Mouse (Mus musculus) common myeloid progenitor, adult 5-6 weeks (primary cell): Measurements from ENCODE around the gene 4933415A04Rik. TPM values are rescaled to one million over a fixed set of nuclear protein-coding genes. Genes with fewer than 3 reads are reported as not detected.

ENCODE experiments used
- ATAC-seq: replicated peaks from 2 replicates; pipeline ENCODE4 v1.8.0; 2016; ENCODE audit warnings: low read depth, mild to moderate bottlenecking, moderate TSS enrichment, inconsistent platforms; ENCODE audit not compliant: poor library complexity, severe bottlenecking
- total RNA-seq: library from RNA; stranded (forward); fragments of 200-1000, 187-1606 nt; gene quantifications from 2 replicates; pipeline ENCODE4 v1.2.3, GENCODE M21; 2017

The 4933415A04Rik gene
- total RNA-seq, 1 experiment from 2014 or later: not detected

- ATAC-seq: peak; percentile 36; the same call in 1 of the 2 replicates
These were observed 39.6 kb downstream of the 4933415A04Rik start for GRCm38 (mm10) chr11:43626300-43626926.

DNA sequence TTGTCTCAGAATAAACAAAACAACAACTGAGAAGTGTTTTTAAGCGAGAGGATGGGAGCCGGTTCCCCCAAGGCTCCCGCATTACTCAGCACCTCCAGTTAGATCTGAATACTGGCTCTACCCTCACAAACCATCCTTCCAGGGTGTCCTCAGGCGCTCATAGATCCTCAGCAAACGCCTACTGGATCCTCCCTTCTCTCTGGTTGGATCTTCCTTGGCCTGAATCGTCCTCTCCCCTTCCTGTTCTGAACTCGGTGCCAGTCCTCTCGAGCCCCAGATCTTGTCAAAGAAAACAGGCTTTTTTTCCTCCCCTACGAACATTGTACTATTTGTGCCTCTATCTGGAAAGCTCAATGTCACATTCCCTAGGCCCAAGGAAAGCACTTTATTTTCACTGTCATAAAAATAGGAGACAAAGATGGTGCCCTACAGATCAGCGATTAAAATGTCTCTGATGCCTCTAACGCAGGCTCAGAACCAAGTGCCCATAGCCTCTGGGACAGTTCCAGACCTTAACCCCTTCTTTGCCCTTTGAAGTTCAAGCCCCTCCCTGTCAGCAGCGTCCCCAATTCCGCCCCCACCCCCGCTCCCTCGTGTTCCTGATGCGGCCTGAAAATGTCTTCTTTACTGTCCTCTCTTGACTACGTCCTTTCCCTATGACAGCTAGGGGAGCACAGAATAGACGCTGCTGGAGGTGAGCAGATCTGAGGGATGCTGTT lies 40.2 kb downstream of the 4933415A04Rik start:
- no peak for ATAC-seq

DNA sequence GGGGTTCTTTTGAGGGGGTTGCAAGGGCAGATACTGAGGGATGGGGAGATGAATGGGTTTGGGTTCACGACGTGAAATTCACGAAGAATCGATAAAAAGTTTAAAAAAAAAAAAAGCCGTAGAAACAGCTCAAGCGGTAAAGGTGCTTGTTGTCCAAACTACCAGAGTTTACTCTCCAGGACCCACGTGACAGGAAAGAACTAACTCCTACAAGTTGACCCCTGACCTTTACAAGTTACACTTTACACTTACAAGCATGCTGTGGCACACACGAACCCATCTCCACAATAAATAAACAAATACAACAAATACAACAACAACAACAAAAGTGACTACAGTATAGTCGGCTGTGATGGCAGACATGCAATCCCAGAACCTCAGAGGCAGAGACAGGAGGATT lies 44.8 kb downstream of the 4933415A04Rik start:
- ATAC-seq: no peak

- peak; percentile 81 for ATAC-seq
These were observed 45.7 kb downstream of the 4933415A04Rik start for GRCm38 (mm10) chr11:43632566-43632965.

DNA sequence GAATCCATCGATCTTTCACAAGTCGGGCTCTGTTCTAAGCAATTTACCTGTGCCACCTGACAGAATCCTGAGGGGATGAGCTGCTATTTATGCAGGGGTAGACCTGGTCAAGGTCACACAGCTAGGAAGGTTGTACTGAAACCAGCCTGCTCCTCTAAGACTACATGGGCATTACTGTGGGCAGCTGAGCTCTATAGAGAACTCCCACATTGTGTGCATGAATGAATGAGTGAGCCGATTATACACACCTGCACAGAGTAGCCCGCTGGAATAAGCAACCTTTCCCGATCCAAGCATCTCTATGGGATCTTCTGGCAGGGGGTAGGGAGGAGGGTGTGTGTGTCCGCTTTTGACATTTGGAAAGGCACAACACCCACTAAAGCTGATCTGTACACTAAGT lies 46.3 kb downstream of the 4933415A04Rik start:
- no peak for ATAC-seq

DNA sequence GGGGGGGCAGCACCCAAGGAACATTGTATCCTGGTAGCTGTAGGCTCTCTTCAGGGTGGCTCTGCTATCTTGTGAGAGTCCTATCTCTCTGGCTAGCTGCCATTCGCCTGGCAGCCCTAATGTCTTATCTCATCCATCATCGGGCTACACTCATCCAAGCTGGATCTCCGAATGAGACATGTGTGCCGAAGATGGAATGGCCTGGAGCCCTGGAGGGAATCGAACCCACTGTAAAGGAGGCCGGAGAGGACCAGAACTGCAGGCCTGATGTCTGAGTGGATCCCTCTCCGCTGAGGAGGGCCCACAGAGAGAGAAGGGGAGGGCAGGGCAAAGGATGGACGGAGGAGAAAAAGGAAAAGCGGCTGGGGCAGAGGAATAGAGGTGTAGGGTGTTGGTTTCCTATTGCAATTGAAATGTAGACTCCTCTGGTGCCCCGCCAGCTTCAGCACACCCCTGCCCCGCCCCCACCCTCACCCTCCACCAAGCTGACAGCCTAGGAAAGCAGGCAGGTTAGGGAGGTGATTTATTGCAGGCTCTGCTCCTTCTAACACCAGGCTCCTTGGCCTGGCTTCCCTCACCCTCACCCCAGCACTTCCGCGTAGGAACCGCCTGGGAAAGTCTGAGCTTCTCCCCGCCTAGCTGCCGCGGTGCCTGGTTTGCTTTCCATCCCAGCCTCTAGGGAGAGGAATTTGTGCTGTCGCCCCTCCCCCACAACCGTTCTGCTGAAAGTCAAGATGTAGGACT lies 47.0 kb downstream of the 4933415A04Rik start:
- ATAC-seq: peak; percentile 60

GRCm38 (mm10) chr11:43636761-43637160 lies 49.9 kb downstream of the 4933415A04Rik start:
- no peak for ATAC-seq

DNA sequence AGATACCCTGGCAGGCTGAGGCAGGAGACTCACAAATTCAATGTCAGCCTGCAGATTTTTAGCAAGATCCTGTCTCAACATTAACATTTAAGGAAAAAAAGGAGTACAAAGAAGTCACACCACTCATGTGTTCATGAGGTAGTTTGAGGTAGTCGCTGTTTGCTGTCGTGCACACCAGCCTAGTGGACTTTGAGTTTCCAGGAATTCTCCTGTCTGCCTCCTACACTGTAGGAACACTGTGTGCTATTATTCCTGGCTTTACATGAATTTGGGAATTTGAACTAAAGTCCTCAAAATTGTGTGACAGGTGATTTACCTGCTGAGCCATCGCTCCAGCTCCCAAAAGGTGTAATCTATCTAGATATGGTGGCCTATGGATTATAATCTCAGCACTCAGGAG lies 51.6 kb downstream of the 4933415A04Rik start:
- no peak for ATAC-seq

Other genes starting within 250 kb of the 4933415A04Rik start
- gene Pttg1, start 160.8 kb upstream of the 4933415A04Rik start, total RNA-seq: 35.1 and 48.4 TPM in 2 replicates
- gene Slu7, start 153.3 kb upstream of the 4933415A04Rik start, total RNA-seq: 86.7 and 97.6 TPM in 2 replicates
- not detected in 2 replicates for gene C1qtnf2, start 112.8 kb upstream of the 4933415A04Rik start, total RNA-seq
- 0.69 TPM in 1 of 2 replicates, not detected in the other for gene Ccnjl, start 58.3 kb upstream of the 4933415A04Rik start, total RNA-seq
- not detected in 2 replicates for gene Fabp6, start 14.5 kb downstream of the 4933415A04Rik start, total RNA-seq
- gene Pwwp2a, start 95.0 kb downstream of the 4933415A04Rik start, total RNA-seq: 55.6 and 58.8 TPM in 2 replicates
- 63.0 and 64.6 TPM in 2 replicates for gene Ttc1, start 161.0 kb downstream of the 4933415A04Rik start, total RNA-seq